Mouse (Mus musculus): Measurements from ENCODE around the gene Dlgap1. TPM values are rescaled to one million over a fixed set of nuclear protein-coding genes. Genes with fewer than 3 reads are reported as not detected.

Gene Dlgap1
- polyA plus RNA-seq, 1 experiment = 0.26 TPM

DNA sequence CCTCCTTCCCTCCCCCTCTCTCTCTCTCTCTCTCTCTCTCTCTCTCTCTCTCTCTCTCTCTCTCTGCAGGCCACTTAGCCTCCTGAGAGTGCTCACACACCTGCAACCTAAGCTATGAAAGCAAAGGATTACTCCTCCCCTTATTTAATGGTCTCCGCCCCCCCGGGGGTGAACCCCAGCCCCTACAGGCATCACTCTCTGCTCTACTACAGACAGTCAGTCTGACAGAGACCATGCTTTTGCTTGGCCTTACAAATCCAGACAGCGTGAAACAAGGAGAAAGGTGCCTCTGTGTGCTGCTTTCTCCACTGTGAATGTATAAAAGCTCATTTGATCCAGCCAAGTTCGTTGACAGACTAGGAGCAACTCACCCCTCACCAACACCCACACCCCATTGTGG lies 497.5 kb downstream of the Dlgap1 start:
- Histone ChIP-seq H3K4me3 (ENCODE audit: insufficient read depth, low read length) (no peak overlapping the region), H3K4me1 (ENCODE audit: control insufficient read depth, insufficient read depth, low read length) (no peaks in the 10 kb centered on the region), H3K27ac (ENCODE audit: insufficient read depth, low read length) (no peak overlapping the region)
- no peak for TF ChIP-seq CTCF (IDR thresholded peaks at IDR 0.05; ENCODE audit: borderline replicate concordance, insufficient read depth, low read length)
- TF ChIP-seq POLR2A (IDR thresholded peaks at IDR 0.05; ENCODE audit: low read depth, low read length) = no peak

DNA sequence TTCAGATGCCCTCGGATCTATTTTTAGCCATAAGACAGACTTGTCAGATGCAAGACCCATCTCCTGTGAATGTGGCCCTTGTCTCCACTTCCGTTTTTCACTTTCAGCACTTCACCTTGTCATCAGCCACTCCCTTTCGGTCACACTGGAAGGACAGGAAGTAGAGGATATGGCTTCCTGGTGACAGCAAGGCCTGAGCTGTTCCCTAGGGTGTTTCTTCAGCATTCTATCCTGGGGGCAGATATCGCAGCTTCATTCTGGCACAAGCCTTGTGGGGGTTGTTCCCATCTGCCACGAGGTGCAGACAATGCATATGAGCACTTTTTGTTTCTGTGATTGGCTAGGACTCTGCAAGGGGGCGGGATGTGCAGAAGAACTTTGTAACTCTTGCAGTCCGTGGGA lies 502.1 kb downstream of the Dlgap1 start:
- Histone ChIP-seq H3K4me1 (ENCODE audit: control insufficient read depth, insufficient read depth, low read length) (no peaks in the 10 kb centered on the region), H3K4me3 (ENCODE audit: insufficient read depth, low read length) (no peak overlapping the region), H3K27ac (ENCODE audit: insufficient read depth, low read length) (no peak overlapping the region)
- TF ChIP-seq CTCF (IDR thresholded peaks at IDR 0.05; ENCODE audit: borderline replicate concordance, insufficient read depth, low read length) (no peak), POLR2A (IDR thresholded peaks at IDR 0.05; ENCODE audit: low read depth, low read length) (no peak)

DNA sequence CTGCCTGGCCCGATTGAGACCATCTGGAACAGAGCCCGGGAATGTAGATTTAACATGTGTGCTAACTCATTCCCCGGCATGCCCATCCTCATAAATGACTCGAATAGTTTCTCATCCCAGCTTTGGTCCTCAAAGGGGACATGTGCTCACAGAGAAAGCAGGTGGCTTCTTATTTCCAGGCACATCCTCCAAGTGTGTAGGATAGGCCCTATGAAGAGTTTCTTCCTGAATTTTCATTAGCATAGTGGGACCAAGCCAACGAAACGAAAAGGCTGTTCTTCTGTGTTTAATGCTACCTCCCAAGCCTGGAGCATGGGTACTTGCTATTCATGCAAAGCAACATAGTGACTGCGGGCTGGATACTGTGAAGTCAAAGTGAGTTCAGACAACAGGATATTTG lies 503.3 kb downstream of the Dlgap1 start:
- no peak overlapping the region for H3K4me3 ChIP-seq (ENCODE audit: insufficient read depth, low read length)
- no peak overlapping the region for H3K27ac ChIP-seq (ENCODE audit: insufficient read depth, low read length)
- no peak for TF ChIP-seq POLR2A (IDR thresholded peaks at IDR 0.05; ENCODE audit: low read depth, low read length)
- TF ChIP-seq CTCF (IDR thresholded peaks at IDR 0.05; ENCODE audit: borderline replicate concordance, insufficient read depth, low read length) = no peak
- H3K4me1 ChIP-seq (ENCODE audit: control insufficient read depth, insufficient read depth, low read length) = no peaks in the 10 kb centered on the region

DNA sequence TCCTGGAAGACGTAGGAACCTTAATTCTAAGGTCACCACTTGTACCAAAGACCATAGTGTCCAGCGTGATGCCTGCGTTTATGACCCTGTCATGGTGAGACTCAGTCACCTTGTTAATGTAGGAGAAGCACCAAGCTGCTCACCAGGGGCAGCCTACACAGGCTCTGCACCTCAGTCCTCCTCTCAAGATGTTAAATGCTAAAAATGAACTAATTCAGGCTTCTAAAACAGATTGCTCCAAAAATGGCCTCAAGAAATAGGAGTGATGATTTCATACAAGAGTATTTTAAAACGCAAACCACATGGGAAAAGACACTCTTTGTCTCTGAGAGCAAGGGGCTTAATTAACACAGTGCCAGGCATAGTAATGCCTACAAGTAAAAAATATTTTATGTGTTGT lies 505.0 kb downstream of the Dlgap1 start:
- no peak for TF ChIP-seq POLR2A (IDR thresholded peaks at IDR 0.05; ENCODE audit: low read depth, low read length)
- TF ChIP-seq CTCF (IDR thresholded peaks at IDR 0.05; ENCODE audit: borderline replicate concordance, insufficient read depth, low read length) = no peak
- Histone ChIP-seq H3K27ac (ENCODE audit: insufficient read depth, low read length) (no peak overlapping the region), H3K4me1 (ENCODE audit: control insufficient read depth, insufficient read depth, low read length) (no peaks in the 10 kb centered on the region), H3K4me3 (ENCODE audit: insufficient read depth, low read length) (no peak overlapping the region)

DNA sequence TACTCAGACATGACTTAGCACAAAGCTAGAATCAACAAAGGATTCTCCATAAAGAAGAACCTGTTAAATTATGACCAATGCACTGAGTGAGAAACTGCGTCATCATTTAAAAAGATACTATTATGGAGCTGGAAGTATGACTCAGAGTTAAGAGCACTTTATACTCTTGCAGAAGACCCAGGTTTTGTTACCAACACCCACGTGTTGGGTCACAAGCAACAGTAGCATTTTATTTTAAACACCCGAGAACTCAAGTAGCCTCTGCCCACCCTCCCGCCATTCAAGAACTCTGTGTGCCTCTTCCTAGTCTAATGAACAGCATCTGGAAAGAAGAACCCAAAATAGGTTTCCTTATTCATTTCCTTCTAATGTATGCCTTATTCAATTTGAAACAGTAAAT lies 514.8 kb downstream of the Dlgap1 start:
- no peak overlapping the region for H3K27ac ChIP-seq (ENCODE audit: insufficient read depth, low read length)
- no peak for TF ChIP-seq CTCF (IDR thresholded peaks at IDR 0.05; ENCODE audit: borderline replicate concordance, insufficient read depth, low read length)
- TF ChIP-seq POLR2A (IDR thresholded peaks at IDR 0.05; ENCODE audit: low read depth, low read length) = no peak
- no peaks in the 10 kb centered on the region for H3K4me1 ChIP-seq (ENCODE audit: control insufficient read depth, insufficient read depth, low read length)
- no peak overlapping the region for H3K4me3 ChIP-seq (ENCODE audit: insufficient read depth, low read length)

DNA sequence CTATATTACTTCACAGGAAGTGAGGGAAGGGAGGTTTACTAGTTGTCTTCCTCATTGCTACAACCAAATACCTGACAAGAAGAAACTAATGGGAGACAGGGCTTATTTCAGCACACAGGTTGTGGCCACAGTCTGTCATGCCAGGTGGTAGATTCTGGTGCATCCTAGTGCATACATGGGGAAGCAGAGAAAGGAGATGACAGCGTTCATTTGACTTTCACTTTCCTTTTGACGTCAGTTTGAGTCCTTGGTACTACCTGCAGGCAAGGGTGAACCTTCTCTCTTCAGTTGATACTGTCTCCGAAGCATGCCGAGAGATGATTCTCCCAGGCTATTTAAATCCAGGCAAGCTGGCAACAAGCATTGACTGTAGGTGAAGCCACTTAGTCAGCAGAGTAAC lies 516.8 kb downstream of the Dlgap1 start:
- no peak overlapping the region for H3K27ac ChIP-seq (ENCODE audit: insufficient read depth, low read length)
- H3K4me1 ChIP-seq (ENCODE audit: control insufficient read depth, insufficient read depth, low read length) = no peaks in the 10 kb centered on the region
- no peak for TF ChIP-seq CTCF (IDR thresholded peaks at IDR 0.05; ENCODE audit: borderline replicate concordance, insufficient read depth, low read length)
- no peak for TF ChIP-seq POLR2A (IDR thresholded peaks at IDR 0.05; ENCODE audit: low read depth, low read length)
- H3K4me3 ChIP-seq (ENCODE audit: insufficient read depth, low read length) = no peak overlapping the region

DNA sequence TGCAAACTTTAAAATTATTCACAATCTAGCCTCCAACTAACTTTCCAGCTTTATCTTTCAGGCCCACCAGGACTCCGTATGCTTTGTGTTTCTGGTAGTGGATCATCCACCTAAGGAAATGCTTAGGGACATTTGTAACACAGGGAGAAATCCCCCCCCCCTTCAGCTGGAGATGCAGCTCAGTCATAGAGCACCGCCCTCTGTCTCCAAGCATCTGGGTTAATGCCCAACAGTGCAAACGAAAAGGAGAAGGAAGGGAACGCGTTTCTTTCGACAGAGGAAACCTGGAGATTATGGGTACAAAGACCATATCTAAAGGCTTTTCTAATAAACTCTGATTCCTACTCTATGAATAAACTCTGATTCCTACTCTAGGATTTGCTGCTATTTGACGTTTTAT lies 517.4 kb downstream of the Dlgap1 start:
- Histone ChIP-seq H3K4me3 (ENCODE audit: insufficient read depth, low read length) (no peak overlapping the region), H3K4me1 (ENCODE audit: control insufficient read depth, insufficient read depth, low read length) (no peaks in the 10 kb centered on the region), H3K27ac (ENCODE audit: insufficient read depth, low read length) (no peak overlapping the region)
- no peak for TF ChIP-seq CTCF (IDR thresholded peaks at IDR 0.05; ENCODE audit: borderline replicate concordance, insufficient read depth, low read length)
- TF ChIP-seq POLR2A (IDR thresholded peaks at IDR 0.05; ENCODE audit: low read depth, low read length) = no peak

DNA sequence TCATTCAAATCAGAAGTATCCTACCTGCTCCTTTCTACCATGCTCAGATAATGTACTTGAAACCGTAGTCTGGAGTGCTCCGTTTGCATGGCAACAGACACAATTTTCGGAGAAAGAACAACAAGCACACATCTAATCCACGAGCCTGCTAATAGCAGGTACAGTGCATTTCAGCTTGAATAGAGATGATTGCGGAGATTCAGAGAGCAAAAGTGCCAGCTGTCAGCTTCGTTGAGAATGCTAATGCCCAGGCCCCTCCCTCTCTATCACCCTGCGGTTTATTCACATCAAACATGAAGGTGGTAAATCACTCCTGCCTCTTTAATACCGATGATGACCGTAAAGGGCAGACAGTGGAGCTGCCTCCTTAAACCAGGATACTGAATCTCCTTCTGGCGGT lies 518.0 kb downstream of the Dlgap1 start:
- H3K4me3 ChIP-seq (ENCODE audit: insufficient read depth, low read length) = no peak overlapping the region
- no peaks in the 10 kb centered on the region for H3K4me1 ChIP-seq (ENCODE audit: control insufficient read depth, insufficient read depth, low read length)
- TF ChIP-seq CTCF (IDR thresholded peaks at IDR 0.05; ENCODE audit: borderline replicate concordance, insufficient read depth, low read length) (no peak), POLR2A (IDR thresholded peaks at IDR 0.05; ENCODE audit: low read depth, low read length) (no peak)
- no peak overlapping the region for H3K27ac ChIP-seq (ENCODE audit: insufficient read depth, low read length)

DNA sequence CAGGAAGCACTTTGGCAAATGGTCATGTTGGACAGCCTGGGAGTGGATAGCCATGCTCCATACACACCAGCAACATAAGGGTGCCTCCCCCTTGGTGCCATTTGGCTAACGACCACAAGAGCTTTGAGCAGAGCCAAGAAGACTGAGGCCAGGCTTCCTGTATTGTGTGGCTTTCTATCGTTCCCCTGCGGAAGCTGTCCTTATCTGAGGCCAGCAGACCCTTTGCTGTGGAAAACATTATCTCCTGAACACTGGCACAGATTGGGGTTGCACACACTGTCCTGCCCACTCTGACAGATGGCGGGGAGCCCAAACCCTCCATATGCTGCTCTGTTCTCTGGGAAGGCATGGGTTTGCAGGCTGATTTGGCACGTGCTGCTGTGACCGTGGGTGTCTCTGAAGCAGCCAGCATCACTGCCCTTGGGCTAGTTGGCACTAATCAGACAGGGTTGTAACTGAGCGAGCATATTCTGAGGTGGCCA lies 520.0 kb downstream of the Dlgap1 start:
- H3K27ac ChIP-seq (ENCODE audit: insufficient read depth, low read length) = no peak overlapping the region
- no peak overlapping the region for H3K4me3 ChIP-seq (ENCODE audit: insufficient read depth, low read length)
- H3K4me1 ChIP-seq (ENCODE audit: control insufficient read depth, insufficient read depth, low read length) = no peaks in the 10 kb centered on the region
- TF ChIP-seq CTCF (IDR thresholded peaks at IDR 0.05; ENCODE audit: borderline replicate concordance, insufficient read depth, low read length) (no peak), POLR2A (IDR thresholded peaks at IDR 0.05; ENCODE audit: low read depth, low read length) (no peak)

DNA sequence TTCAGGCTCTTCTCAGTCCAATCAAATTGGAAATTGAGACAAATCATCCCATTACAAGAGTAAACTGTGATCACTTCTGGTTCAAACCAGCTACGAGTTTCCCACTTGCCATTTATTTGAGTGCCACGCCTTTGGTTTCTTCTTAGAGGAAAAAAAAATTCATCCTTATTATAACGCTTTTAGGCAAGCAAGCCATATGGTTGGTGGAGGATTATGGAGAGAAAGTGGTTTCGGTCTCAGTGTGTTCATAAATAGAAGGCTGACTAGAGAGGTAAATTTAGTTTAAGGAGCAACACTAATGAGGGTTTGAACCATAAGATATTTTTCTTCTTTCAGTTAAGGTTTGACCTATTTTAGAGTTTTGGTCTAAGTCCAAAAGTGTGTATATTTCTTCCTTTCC lies 522.7 kb downstream of the Dlgap1 start:
- no peak overlapping the region for H3K4me3 ChIP-seq (ENCODE audit: insufficient read depth, low read length)
- H3K4me1 ChIP-seq (ENCODE audit: control insufficient read depth, insufficient read depth, low read length) = no peaks in the 10 kb centered on the region
- TF ChIP-seq CTCF (IDR thresholded peaks at IDR 0.05; ENCODE audit: borderline replicate concordance, insufficient read depth, low read length) (no peak), POLR2A (IDR thresholded peaks at IDR 0.05; ENCODE audit: low read depth, low read length) (no peak)
- no peak overlapping the region for H3K27ac ChIP-seq (ENCODE audit: insufficient read depth, low read length)

DNA sequence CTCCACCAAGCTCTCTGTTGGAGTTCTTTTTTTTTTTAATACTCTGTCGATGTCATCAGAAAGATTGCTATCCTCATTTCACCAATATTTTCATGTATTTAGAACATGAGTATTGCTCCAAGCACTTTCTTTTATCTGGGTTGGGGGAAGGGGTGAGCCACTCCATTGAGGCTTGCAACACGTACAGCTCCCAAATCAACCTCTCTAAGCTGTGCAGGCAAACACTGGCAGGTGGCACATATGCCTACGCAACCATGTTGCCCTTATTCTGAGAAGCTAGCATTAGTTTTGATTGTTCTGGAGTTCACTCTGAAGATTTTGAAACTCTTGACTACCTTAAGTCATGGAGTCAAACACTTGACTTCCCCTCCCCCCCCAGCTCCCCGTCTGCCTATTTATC lies 525.5 kb downstream of the Dlgap1 start:
- Histone ChIP-seq H3K4me3 (ENCODE audit: insufficient read depth, low read length) (no peak overlapping the region), H3K4me1 (ENCODE audit: control insufficient read depth, insufficient read depth, low read length) (no peaks in the 10 kb centered on the region), H3K27ac (ENCODE audit: insufficient read depth, low read length) (no peak overlapping the region)
- no peak for TF ChIP-seq CTCF (IDR thresholded peaks at IDR 0.05; ENCODE audit: borderline replicate concordance, insufficient read depth, low read length)
- TF ChIP-seq POLR2A (IDR thresholded peaks at IDR 0.05; ENCODE audit: low read depth, low read length) = no peak

Data from embryonic fibroblast, embryonic 13.5 days (primary cell).